Mouse (Mus musculus) testis, adult 2 months (tissue): ENCODE data around the gene Hbq1b. TPM values are rescaled to one million over a fixed set of nuclear protein-coding genes. Genes with fewer than 3 reads are reported as not detected.
"Not testable (repeated sequence)": the region's sequence is repeated elsewhere in the genome, so short reads cannot be mapped to it uniquely, and the experiment has no call there.

Experiments used
- H3K27ac ChIP-seq: fragments of 200-500 bp; 2 replicates; pipeline ENCODE4 v1.5.1; 2012; ENCODE audit warnings: low read depth, low read length; ENCODE audit not compliant: control insufficient read depth, insufficient read depth
- H3K27me3 ChIP-seq: fragments of 200-500 bp; 2 replicates; pipeline ENCODE4 v1.6.1; 2012; ENCODE audit warnings: mild to moderate bottlenecking, low read length, moderate library complexity; ENCODE audit not compliant: control insufficient read depth, insufficient read depth
- H3K36me3 ChIP-seq: fragments of 200-500 bp; 2 replicates; pipeline ENCODE4 v1.6.1; 2012; ENCODE audit warnings: mild to moderate bottlenecking, low read length; ENCODE audit not compliant: control insufficient read depth, insufficient read depth
- H3K4me1 ChIP-seq: fragments of 200-500 bp; 2 replicates; pipeline ENCODE4 v1.6.1; 2012; ENCODE audit warnings: low read length; ENCODE audit not compliant: control insufficient read depth, insufficient read depth
- H3K4me3 ChIP-seq: fragments of 200-500 bp; 2 replicates; pipeline ENCODE4 v1.5.1; 2012; ENCODE audit warnings: low read depth, mild to moderate bottlenecking, low read length, moderate library complexity, mixed read lengths; ENCODE audit not compliant: control insufficient read depth
- CTCF ChIP-seq: fragments of 200-500 bp; IDR thresholded peaks from 2 replicates; pipeline ENCODE4 v1.5.1; 2012; ENCODE audit warnings: low read depth, mild to moderate bottlenecking, inconsistent platforms, low read length, moderate library complexity; ENCODE audit not compliant: control insufficient read depth, insufficient read depth, insufficient replicate concordance
- POLR2A ChIP-seq: fragments of 200-500 bp; IDR thresholded peaks from 2 replicates; pipeline ENCODE4 v1.6.1; 2012; ENCODE audit warnings: low read depth, mild to moderate bottlenecking, inconsistent platforms, low read length, moderate library complexity; ENCODE audit not compliant: control insufficient read depth
- polyA plus RNA-seq: library from polyadenylated mRNA; depleted of rRNA; stranded (reverse); fragments of >200 nt; gene quantifications from 2 replicates; pipeline ENCODE4 v1.2.3, GENCODE M21; 2012

Hbq1b gene
- polyA plus RNA-seq, 1 experiment = not detected

DNA sequence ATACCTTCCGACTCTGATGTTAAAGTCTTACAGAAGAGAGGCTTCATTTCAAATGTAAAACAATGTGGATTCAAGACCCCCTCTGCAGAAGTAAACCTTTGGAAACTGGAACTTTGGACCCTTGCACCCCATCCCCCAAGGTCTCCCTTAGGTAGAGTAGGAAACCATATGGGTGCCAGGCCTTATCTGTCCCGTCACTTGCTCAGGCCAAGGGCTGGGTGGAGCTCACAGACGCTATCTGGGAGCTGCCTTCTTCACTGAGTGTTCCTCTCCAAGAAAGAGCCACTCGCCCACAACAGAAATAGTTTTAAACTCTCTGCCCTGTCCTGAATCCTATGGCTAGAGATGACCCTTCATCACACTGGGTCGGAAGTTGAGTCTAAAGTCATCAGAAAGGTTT lies 17.8 kb upstream of the Hbq1b start:
- no peaks in the 10 kb centered on the region for H3K36me3 ChIP-seq
- H3K27ac ChIP-seq = no peak overlapping the region
- TF ChIP-seq CTCF = no peak
- TF ChIP-seq POLR2A = no peak

DNA sequence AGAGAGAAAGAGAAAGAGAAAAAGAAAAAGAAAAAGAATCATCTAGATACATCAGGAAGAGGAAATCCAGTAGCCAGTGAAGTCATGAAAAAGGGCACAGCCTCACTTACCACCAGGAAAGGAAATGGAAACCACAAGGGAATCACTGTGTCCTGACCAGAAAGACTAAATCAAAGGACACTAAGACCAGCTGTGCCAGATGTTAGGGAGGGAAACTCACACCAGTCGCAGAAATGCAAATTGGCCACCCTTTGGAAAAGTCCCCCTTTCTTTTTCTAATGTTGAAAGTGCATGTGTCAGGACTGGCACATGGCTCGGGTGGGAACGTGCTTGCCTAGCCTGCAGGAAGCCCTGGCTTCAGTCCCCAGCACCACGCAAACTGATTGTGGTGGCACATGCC lies 15.6 kb upstream of the Hbq1b start:
- TF ChIP-seq POLR2A = no peak
- TF ChIP-seq CTCF = no peak
- H3K27me3 ChIP-seq = no peaks in the 10 kb centered on the region
- no peak overlapping the region for H3K27ac ChIP-seq
- peaks cover 4% of the 10 kb centered on the region for H3K4me1 ChIP-seq
- no peaks in the 10 kb centered on the region for H3K36me3 ChIP-seq
- H3K4me3 ChIP-seq = no peak overlapping the region

More for the DNA sequence above, 17.8 kb upstream of the Hbq1b start:
- Histone ChIP-seq H3K4me3 (no peak overlapping the region), H3K4me1 (peaks cover 4% of the 10 kb centered on the region), H3K27me3 (no peaks in the 10 kb centered on the region)

DNA sequence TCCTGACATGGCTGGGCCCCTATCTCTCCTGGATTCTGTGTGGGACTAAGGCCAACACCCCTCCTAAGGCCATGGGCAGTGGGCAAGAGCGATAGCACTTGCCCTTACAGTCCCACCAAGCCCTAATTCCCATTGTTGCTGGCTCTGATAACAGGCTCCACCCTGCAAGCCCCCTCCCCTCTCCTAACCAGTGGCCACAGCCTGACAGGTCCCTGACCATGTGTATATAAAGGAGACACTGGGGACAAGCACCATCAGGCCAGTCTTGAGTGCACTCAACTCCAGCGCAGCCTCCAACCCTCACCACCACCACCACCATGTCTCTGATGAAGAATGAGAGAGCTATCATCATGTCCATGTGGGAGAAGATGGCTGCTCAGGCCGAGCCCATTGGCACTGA lies 10.4 kb upstream of the Hbq1b start, which contains the start of gene Hba-x:
Gene Hba-x, plus strand, starts transcription at position 54 of the 400 bp plus-strand sequence.
- TF ChIP-seq POLR2A (no peak), CTCF (no peak)
- no peaks in the 10 kb centered on the region for H3K27me3 ChIP-seq
- H3K27ac ChIP-seq = no peak within 1 kb of the TSS
- H3K4me1 ChIP-seq = no peaks in the 10 kb centered on the region
- no peaks in the 10 kb centered on the region for H3K36me3 ChIP-seq
- no peak within 1 kb of the TSS for H3K4me3 ChIP-seq

DNA sequence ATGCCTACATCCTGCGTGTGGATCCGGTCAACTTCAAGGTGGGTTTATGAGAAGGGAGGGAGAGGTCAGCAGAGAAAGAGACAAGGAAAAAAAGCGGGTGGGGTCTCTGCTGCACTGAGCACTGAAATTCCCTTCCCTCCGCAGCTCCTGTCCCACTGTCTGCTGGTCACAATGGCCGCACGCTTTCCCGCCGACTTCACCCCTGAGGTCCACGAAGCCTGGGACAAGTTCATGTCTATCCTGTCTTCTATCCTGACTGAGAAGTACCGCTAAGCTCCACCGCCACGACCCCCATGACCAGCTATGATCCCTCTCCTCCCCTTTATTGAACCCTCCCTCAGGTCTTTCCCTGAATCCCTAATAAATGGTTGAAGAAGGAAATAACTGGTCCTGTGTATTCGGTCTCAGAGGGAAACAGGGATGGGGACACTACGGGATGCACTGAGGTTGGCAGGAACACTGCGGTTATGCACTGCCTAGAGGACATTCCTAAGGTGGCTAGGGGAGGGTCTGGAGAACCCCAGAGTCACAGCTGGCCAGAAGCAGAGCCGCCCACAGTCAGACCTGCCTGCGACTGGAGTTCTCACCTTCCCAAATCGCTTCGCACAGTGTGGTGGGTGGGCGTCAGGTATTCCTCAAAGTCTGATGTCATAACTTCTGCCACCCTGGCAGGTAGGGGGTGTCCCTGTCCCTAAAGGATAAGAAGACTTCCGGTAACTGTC lies 8.9 kb upstream of the Hbq1b start:
- TF ChIP-seq CTCF (no peak), POLR2A (no peak)
- Histone ChIP-seq H3K27ac (no peak overlapping the region), H3K36me3 (no peaks in the 10 kb centered on the region), H3K27me3 (no peaks in the 10 kb centered on the region), H3K4me1 (no peaks in the 10 kb centered on the region), H3K4me3 (no peak overlapping the region)

DNA sequence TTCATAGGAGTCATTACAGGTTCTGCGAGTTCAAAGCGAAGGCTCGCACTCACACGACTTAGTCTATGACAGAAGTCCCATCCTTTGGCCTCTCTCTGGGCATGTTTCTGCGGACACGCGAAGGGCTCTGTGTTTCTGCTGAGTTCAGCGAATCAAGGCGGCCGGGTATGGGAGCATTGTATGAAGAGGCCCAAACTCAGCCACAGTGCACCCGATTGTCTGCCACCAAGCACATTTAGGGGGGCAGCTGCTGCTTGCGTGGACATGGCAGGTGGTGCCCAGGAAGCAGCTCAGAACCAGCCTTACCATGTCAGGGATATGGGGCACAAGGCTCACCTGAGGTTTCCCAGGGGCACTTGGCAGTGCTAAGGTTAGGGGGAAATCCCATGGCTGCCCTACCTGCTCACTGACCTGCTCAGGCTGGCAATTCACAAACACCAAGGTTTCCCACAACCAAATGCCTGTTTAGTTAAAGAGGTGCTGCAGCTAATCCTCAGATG lies 8.3 kb upstream of the Hbq1b start:
- Histone ChIP-seq H3K4me3 (no peak overlapping the region), H3K27ac (no peak overlapping the region), H3K27me3 (no peaks in the 10 kb centered on the region), H3K36me3 (no peaks in the 10 kb centered on the region), H3K4me1 (no peaks in the 10 kb centered on the region)
- no peak for TF ChIP-seq CTCF
- no peak for TF ChIP-seq POLR2A

DNA sequence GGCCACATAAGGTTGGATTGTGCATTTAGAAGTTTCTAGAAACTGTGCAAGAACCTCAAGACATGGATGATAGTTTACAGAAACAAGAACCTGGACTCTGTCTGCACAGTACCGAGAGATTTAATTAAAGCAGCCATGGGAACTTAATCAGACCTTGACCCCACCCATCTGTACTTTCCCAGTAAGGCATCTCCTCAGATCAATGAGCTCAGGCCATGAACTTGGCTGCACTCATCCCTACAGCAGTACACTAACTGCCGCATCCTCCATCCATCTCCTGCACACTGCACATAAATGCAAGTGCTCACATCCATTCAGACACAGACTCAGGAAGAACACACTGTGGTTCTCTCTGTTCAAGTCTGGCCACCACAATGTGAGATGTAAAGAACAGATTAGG lies 6.1 kb upstream of the Hbq1b start:
- H3K4me3 ChIP-seq = no peak overlapping the region
- no peaks in the 10 kb centered on the region for H3K4me1 ChIP-seq
- no peaks in the 10 kb centered on the region for H3K27me3 ChIP-seq
- TF ChIP-seq POLR2A (no peak), CTCF (no peak)
- H3K36me3 ChIP-seq = no peaks in the 10 kb centered on the region
- H3K27ac ChIP-seq = no peak overlapping the region

DNA sequence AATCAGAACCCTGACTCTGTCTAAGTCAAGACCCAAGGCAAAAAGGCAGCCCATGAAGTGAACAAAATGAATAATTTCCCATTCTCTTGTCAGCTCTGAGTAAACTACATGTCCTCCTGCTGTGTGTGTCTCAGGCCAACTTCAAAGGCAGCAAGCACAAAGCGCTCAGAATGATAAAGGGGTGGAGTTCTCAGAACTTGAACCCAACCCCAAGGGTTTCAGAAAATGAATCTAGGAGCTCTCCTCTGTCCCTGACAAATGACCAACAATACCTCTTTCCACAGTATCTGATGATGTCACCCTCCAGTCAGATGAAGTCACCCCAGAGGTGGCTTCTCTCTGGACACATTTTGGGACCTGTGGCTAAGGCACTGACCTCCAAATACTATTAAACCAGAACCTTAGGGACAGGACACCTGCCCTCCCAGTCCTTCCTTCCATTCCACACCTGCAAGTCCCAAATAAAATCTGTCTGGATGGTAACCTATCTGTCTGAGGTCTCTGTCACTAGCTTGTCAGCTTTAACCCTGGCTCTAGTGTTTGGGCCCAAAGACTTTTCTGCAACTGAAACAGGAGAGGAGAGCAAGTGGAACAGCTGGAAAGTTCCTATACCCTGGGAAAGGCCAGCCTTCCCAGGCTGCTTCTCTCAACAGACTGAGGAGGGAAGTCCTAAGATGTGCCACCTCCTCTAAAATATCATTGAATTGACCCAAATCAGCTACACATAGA lies 5.2 kb upstream of the Hbq1b start:
- TF ChIP-seq POLR2A = no peak
- no peak for TF ChIP-seq CTCF
- H3K4me3 ChIP-seq = no peak overlapping the region
- no peaks in the 10 kb centered on the region for H3K36me3 ChIP-seq
- H3K27me3 ChIP-seq = no peaks in the 10 kb centered on the region
- no peak overlapping the region for H3K27ac ChIP-seq
- no peaks in the 10 kb centered on the region for H3K4me1 ChIP-seq

DNA sequence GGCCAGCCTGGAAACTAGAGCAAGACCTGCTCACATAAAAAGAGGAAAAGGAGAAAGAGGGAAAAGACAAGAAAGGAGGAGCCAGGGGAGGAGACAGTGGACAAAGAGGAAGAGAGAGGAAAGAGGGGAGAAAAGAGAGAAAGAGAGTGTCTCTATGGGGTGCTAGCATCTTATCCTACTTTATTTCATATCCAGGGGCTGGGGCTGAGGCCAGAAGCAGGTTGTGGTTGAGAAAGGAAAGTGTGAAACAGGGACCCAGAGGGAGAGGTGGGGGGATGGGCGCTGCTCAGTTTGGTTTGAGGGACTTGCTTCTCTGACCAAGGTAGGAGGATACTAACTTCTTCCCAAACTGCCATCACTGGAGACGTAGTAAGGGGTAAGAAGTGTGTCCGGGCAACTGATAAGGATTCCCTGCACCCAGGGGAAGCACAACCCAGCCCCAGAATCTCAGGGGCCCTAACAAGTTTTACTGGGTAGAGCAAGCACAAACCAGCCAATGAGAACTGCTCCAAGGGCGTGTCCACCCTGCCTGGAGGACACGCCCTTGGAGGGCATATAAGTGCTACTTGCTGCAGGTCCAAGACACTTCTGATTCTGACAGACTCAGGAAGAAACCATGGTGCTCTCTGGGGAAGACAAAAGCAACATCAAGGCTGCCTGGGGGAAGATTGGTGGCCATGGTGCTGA lies 3.5 kb upstream of the Hbq1b start, which contains the start of gene Hba-a1:
Gene Hba-a1, plus strand, starts transcription at position 421 of the 687 bp plus-strand sequence.
- H3K27ac ChIP-seq, H3K36me3 ChIP-seq, H3K4me3 ChIP-seq, H3K4me1 ChIP-seq, H3K27me3 ChIP-seq: not testable (repeated sequence)

DNA sequence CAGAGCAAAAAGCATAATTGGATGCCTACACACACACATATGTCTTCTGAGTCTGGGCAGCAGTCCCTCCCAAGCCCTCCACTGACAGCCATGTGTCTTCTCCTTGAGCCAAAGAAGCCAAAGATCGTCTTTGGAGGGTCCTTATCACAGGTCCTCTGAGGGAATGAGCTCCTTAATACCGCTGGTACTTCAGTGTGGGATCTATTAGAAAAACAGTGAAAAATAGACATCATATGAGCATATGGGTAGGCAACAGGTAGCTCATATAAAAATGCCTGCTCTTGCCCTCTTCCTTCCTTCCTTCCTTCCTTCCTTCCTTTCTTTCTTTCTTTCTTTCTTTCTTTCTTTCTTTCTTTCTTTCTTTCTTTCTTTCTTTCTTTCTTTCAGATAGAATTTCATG lies 2.2 kb upstream of the Hbq1b start:
- H3K27me3 ChIP-seq, H3K4me3 ChIP-seq, H3K4me1 ChIP-seq, H3K27ac ChIP-seq, H3K36me3 ChIP-seq: not testable (repeated sequence)
